Mouse (Mus musculus) telencephalon, adult 2 months (tissue): ENCODE measurements around the gene Gm1604a.
"Not testable (repeated sequence)": the region's sequence is repeated elsewhere in the genome, so short reads cannot be mapped to it uniquely, and the experiment has no call there.

Experiments
- DNase-seq: peaks from one replicate; pipeline ENCODE4 v3.0.0-alpha.2; 2011; ENCODE audit warnings: low read depth, low spot score

Gm1604a gene

GRCm38 (mm10) chr17:7068997-7069539 lies 43.7 kb downstream of the Gm1604a start:
- peak; percentile 9 for DNase-seq

- not testable (repeated sequence) for DNase-seq
Observed at GRCm38 (mm10) chr17:7069561-7070240, 44.3 kb downstream of the Gm1604a start.

- peak; percentile 11 for DNase-seq
Observed at GRCm38 (mm10) chr17:7074494-7074893, 49.1 kb downstream of the Gm1604a start.

GRCm38 (mm10) chr17:7075519-7075918 lies 50.2 kb downstream of the Gm1604a start:
- DNase-seq: not testable (repeated sequence)

- not testable (repeated sequence) for DNase-seq
Observed at GRCm38 (mm10) chr17:7079558-7079957, 54.2 kb downstream of the Gm1604a start.

- not testable (repeated sequence) for DNase-seq
Observed at GRCm38 (mm10) chr17:7084523-7084922, 59.2 kb downstream of the Gm1604a start.

GRCm38 (mm10) chr17:7085469-7086168 lies 60.3 kb downstream of the Gm1604a start:
- DNase-seq: not testable (repeated sequence)

GRCm38 (mm10) chr17:7086836-7087235 lies 61.5 kb downstream of the Gm1604a start:
- not testable (repeated sequence) for DNase-seq

- DNase-seq: not testable (repeated sequence)
Observed at GRCm38 (mm10) chr17:7097835-7098519, 72.6 kb downstream of the Gm1604a start.

- DNase-seq: not testable (repeated sequence)
Observed at GRCm38 (mm10) chr17:7099096-7099495, 73.7 kb downstream of the Gm1604a start.

- DNase-seq: not testable (repeated sequence)
Observed at GRCm38 (mm10) chr17:7102945-7103344, 77.6 kb downstream of the Gm1604a start.

GRCm38 (mm10) chr17:7111658-7112057 lies 86.3 kb downstream of the Gm1604a start:
- DNase-seq: not testable (repeated sequence)

- DNase-seq: not testable (repeated sequence)
Observed at GRCm38 (mm10) chr17:7116265-7116664, 90.9 kb downstream of the Gm1604a start.

- peak; percentile 60 for DNase-seq
Observed at GRCm38 (mm10) chr17:7120835-7121234, 95.5 kb downstream of the Gm1604a start.

- DNase-seq: not testable (repeated sequence)
Observed at GRCm38 (mm10) chr17:7122554-7122953, 97.2 kb downstream of the Gm1604a start.

GRCm38 (mm10) chr17:7126475-7126874 lies 101.1 kb downstream of the Gm1604a start:
- not testable (repeated sequence) for DNase-seq

GRCm38 (mm10) chr17:7134002-7134401 lies 108.6 kb downstream of the Gm1604a start:
- not testable (repeated sequence) for DNase-seq

- DNase-seq: not testable (repeated sequence)
Observed at GRCm38 (mm10) chr17:7135277-7135676, 109.9 kb downstream of the Gm1604a start.
